Mouse (Mus musculus): Measurements from ENCODE around the gene Nfyc. TPM values are rescaled to one million over a fixed set of nuclear protein-coding genes. Genes with fewer than 3 reads are reported as not detected.

Nfyc gene
- polyA plus RNA-seq, 1 experiment, result 36.4 TPM

DNA sequence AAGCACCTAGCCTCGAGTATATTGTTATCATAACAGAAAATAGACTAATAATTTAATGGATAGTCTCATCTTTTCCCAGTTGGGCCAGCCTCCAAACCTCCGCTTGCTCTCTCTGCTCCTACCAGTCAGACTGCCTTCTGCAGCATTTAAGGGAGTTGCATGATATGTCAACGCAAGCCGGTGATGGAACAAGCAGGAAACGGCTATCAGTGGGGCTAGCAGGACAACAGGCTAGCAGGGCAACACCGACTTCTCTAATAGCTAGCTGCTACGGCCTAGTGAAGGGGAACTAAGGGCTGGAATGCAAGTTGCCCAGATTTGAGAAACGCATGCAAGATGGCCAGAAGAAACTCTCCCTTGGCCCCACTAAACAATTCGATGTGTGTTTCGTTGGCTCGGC is 103.5 kb downstream of the Nfyc start:
- H3K4me3 ChIP-seq (ENCODE audit: insufficient read depth, low read length), result no peak overlapping the region
- no peaks in the 10 kb centered on the region; the same call in 1 of the 2 replicates for H3K4me1 ChIP-seq (ENCODE audit: control insufficient read depth, insufficient read depth, low read length)
- no peak overlapping the region for H3K27ac ChIP-seq (ENCODE audit: insufficient read depth, low read length)
- no peak for TF ChIP-seq POLR2A (IDR thresholded peaks at IDR 0.05; ENCODE audit: low read depth, low read length)
- TF ChIP-seq CTCF (IDR thresholded peaks at IDR 0.05; ENCODE audit: borderline replicate concordance, insufficient read depth, low read length), result no peak

DNA sequence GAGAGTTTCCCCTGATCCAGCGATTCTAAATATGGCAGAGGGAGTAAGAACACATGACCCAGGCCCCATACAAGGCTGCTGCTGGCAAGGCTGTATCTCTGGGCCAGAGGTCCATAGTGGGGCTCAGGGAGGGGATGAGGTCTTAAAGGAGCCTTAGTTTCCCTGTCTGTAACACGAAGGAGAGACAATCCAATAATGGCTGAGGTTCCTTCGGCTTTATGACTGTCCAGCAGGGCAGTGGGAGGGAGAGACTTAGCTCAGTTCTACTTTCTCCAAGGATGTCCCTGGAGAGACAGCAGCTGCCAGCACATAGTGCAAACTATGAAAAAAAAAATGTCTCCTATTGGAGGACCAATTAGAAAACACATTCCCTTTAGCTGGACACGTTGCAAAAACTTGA is 105.2 kb downstream of the Nfyc start:
- no peak for TF ChIP-seq POLR2A (IDR thresholded peaks at IDR 0.05; ENCODE audit: low read depth, low read length)
- no peak for TF ChIP-seq CTCF (IDR thresholded peaks at IDR 0.05; ENCODE audit: borderline replicate concordance, insufficient read depth, low read length)
- no peak overlapping the region for H3K27ac ChIP-seq (ENCODE audit: insufficient read depth, low read length)
- H3K4me1 ChIP-seq (ENCODE audit: control insufficient read depth, insufficient read depth, low read length), result no peaks in the 10 kb centered on the region
- H3K4me3 ChIP-seq (ENCODE audit: insufficient read depth, low read length), result no peak overlapping the region

DNA sequence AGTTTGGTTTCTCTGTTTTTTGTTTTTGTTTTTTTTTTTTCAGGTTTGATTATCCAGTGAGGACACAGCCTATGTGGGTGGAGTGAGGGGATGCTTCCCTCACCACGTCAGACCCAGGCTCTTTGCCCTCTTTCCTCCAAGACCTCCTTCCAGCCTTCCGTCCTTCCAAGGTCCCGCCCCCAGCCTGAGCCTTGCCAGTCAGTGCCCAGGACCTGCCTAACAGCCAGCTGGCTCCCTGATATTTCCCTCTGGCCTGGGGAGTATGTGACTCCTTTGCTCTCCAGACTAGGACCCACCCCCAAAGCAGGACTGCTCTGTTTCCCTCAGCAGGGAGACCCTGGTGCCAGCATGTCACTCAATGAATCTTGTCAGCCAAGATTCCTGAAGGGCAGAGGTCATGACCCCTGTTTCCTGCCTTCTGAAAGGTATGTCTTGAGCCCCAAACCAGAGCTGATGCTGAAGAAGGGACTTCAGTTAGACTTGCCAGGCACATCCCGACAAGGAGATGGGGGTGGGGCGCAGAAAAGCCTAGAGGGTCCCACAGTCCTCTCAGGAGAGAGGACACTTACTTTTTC is 105.8 kb downstream of the Nfyc start:
- TF ChIP-seq POLR2A (IDR thresholded peaks at IDR 0.05; ENCODE audit: low read depth, low read length) (no peak), CTCF (IDR thresholded peaks at IDR 0.05; ENCODE audit: borderline replicate concordance, insufficient read depth, low read length) (no peak)
- no peak overlapping the region for H3K27ac ChIP-seq (ENCODE audit: insufficient read depth, low read length)
- no peaks in the 10 kb centered on the region for H3K4me1 ChIP-seq (ENCODE audit: control insufficient read depth, insufficient read depth, low read length)
- no peak overlapping the region for H3K4me3 ChIP-seq (ENCODE audit: insufficient read depth, low read length)

DNA sequence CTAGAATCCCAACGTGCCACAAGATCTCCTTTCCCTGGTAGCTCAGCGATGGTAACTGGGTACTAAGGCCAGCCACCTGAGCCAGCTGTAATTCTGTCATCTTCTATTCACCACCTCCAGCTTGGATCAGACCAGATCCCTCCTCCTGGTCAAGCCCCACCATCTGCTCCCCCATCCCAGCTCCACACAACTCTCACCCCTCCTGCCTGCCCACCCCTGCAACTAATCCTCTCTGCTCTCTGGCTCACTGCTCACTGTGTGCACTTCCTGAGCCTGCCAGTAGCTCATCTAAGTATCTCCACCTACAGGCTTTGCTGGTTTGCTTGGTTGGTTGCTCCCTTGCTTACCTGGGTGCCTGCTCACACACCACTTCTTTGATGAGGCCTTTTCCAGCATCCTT is 109.8 kb downstream of the Nfyc start:
- TF ChIP-seq POLR2A (IDR thresholded peaks at IDR 0.05; ENCODE audit: low read depth, low read length) (no peak), CTCF (IDR thresholded peaks at IDR 0.05; ENCODE audit: borderline replicate concordance, insufficient read depth, low read length) (no peak)
- H3K27ac ChIP-seq (ENCODE audit: insufficient read depth, low read length), result no peak overlapping the region
- H3K4me1 ChIP-seq (ENCODE audit: control insufficient read depth, insufficient read depth, low read length), result no peaks in the 10 kb centered on the region
- no peak overlapping the region for H3K4me3 ChIP-seq (ENCODE audit: insufficient read depth, low read length)

DNA sequence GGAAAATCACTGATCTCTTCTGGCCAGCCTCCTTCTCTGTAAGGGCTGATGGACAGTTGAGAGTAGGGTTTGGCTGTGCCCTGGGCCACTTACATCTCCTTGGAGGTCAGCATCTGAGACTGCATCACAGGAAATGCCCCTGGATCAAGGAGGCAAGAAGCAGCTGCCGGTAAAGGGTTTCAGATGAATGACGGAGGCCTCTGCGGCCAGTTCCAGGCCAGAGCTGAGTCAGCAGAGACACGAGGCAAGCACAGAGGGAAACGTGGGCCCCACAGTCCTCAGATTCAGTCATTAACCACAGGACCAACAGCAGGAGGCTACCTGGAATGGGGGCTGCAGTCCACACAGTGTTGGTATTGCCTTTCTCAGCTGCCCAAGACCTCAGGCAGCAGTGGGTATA is 112.2 kb downstream of the Nfyc start:
- no peak for TF ChIP-seq POLR2A (IDR thresholded peaks at IDR 0.05; ENCODE audit: low read depth, low read length)
- no peak for TF ChIP-seq CTCF (IDR thresholded peaks at IDR 0.05; ENCODE audit: borderline replicate concordance, insufficient read depth, low read length)
- no peak overlapping the region for H3K27ac ChIP-seq (ENCODE audit: insufficient read depth, low read length)
- no peak overlapping the region for H3K4me3 ChIP-seq (ENCODE audit: insufficient read depth, low read length)
- no peaks in the 10 kb centered on the region for H3K4me1 ChIP-seq (ENCODE audit: control insufficient read depth, insufficient read depth, low read length)

DNA sequence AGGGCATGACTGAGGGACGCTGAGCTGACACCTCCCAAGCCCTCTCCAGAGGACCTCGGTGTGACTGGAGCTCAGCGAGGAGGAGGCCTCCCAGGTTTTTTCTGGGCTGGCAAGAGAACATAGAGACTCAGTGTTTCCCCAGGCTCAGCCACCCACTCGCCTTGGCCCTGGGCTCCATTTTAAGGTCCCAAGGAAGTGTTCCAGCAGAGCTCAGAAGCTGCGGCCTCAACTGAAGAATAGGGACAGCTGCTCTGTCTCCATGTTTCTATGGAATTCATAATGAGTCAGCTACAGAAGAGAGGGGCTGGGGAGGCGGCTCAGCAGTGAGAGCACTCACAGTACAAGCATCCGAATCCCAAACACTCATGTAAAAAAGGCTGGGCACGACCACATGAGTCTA is 113.8 kb downstream of the Nfyc start:
- Histone ChIP-seq H3K4me3 (ENCODE audit: insufficient read depth, low read length) (no peak overlapping the region), H3K4me1 (ENCODE audit: control insufficient read depth, insufficient read depth, low read length) (no peaks in the 10 kb centered on the region), H3K27ac (ENCODE audit: insufficient read depth, low read length) (no peak overlapping the region)
- TF ChIP-seq CTCF (IDR thresholded peaks at IDR 0.05; ENCODE audit: borderline replicate concordance, insufficient read depth, low read length), result no peak
- TF ChIP-seq POLR2A (IDR thresholded peaks at IDR 0.05; ENCODE audit: low read depth, low read length), result no peak

DNA sequence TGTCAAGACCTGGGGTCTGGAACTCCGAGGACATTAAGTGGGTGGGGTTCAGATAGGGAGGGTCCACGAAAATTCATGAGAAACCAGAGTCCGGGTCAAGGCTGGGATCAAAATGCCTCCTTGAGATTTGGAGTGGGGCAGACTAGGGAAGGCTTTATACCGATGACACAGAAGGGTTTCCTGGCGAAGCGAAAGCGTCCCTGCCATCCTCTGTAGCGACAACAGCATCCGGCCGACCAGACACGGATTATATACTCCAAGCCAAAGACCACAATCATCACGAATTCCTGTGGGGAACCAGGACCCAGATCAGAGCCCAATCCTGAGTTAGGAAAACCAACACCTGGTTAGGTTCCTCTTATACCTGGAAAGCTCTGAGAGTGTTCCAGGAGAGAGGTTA is 114.6 kb downstream of the Nfyc start:
- H3K4me3 ChIP-seq (ENCODE audit: insufficient read depth, low read length), result no peak overlapping the region
- no peak overlapping the region for H3K27ac ChIP-seq (ENCODE audit: insufficient read depth, low read length)
- H3K4me1 ChIP-seq (ENCODE audit: control insufficient read depth, insufficient read depth, low read length), result no peaks in the 10 kb centered on the region
- TF ChIP-seq POLR2A (IDR thresholded peaks at IDR 0.05; ENCODE audit: low read depth, low read length) (no peak), CTCF (IDR thresholded peaks at IDR 0.05; ENCODE audit: borderline replicate concordance, insufficient read depth, low read length) (no peak)

DNA sequence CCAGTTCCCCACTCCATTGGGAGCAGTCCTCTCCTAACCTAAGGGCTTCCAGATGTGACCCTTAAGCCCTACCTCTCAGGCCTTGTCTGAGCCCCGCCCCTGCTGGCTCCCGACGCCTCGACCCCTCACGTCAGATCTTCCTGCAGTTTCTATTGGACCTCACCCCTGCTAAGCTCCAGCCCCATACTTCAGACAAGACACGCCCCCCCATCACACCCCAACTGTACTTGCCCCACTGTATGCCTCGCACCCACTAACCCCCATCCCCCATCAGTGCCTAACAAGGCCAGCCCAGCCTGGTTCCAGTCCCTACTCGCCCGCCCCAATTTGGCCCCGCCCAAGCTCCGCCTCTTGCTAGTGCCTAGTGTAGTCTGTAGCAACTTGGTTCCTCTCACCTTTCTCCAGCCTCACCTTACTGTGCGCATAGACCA is 115.2 kb downstream of the Nfyc start:
- H3K4me1 ChIP-seq (ENCODE audit: control insufficient read depth, insufficient read depth, low read length), result no peaks in the 10 kb centered on the region
- no peak overlapping the region for H3K27ac ChIP-seq (ENCODE audit: insufficient read depth, low read length)
- no peak for TF ChIP-seq POLR2A (IDR thresholded peaks at IDR 0.05; ENCODE audit: low read depth, low read length)
- TF ChIP-seq CTCF (IDR thresholded peaks at IDR 0.05; ENCODE audit: borderline replicate concordance, insufficient read depth, low read length), result no peak
- H3K4me3 ChIP-seq (ENCODE audit: insufficient read depth, low read length), result 0 out of 2 replicates have a peak overlapping the region, but pooled peaks have one; percentile 8

DNA sequence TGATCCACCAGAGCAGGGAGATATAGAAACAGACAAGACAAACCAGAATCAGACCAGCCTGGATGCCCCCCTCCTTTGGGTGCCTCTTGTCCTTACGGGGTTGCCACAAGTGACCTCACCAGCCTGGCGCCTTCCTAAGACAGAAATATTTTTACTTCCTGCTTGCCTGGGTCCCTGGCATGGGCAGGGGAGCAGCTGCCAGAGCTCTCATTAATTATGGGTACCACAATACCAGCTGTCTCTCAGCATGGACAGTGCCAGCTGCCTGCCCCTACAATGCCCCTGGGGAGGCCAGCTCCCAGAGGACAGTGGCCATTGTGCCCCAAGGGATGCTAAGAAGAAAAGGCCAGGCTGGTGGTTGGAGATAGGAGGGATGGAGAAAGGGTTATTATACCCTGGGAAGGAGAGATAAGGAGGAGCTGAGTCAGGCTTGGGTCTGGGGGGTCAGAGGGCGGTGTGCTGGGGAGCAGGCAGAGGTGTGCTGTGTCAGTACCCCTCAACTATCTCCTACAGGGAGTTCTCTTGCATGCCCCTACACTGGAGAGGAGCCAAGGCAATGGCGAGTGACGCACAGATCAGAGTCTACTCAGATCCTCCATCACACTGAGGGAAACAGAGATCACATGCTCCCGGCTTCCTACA is 117.4 kb downstream of the Nfyc start:
- TF ChIP-seq POLR2A (IDR thresholded peaks at IDR 0.05; ENCODE audit: low read depth, low read length), result no peak
- no peak for TF ChIP-seq CTCF (IDR thresholded peaks at IDR 0.05; ENCODE audit: borderline replicate concordance, insufficient read depth, low read length)
- H3K4me1 ChIP-seq (ENCODE audit: control insufficient read depth, insufficient read depth, low read length), result no peaks in the 10 kb centered on the region
- no peak overlapping the region for H3K27ac ChIP-seq (ENCODE audit: insufficient read depth, low read length)
- H3K4me3 ChIP-seq (ENCODE audit: insufficient read depth, low read length), result no peak overlapping the region

DNA sequence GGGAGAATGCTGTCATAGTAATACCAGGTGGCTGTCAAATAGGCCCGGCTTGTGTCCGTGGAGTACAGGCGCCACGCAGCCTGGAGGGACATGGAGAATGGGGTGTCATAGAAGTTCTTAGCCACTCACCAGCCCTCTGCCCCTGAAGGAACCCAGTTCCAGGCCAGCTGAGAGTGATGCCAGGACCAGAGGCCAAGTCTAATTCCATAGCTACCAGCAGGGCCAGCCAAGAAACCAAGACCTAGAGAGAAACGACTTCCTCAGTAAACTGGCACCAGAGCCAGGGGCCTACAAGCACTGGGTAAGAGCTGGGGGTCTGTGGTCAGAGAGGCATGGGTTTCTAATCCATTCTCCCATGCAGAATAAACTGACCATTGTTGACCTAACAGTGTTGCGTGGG is 118.4 kb downstream of the Nfyc start:
- H3K4me1 ChIP-seq (ENCODE audit: control insufficient read depth, insufficient read depth, low read length), result no peaks in the 10 kb centered on the region
- H3K27ac ChIP-seq (ENCODE audit: insufficient read depth, low read length), result no peak overlapping the region
- no peak overlapping the region for H3K4me3 ChIP-seq (ENCODE audit: insufficient read depth, low read length)
- no peak for TF ChIP-seq POLR2A (IDR thresholded peaks at IDR 0.05; ENCODE audit: low read depth, low read length)
- no peak for TF ChIP-seq CTCF (IDR thresholded peaks at IDR 0.05; ENCODE audit: borderline replicate concordance, insufficient read depth, low read length)
